Mouse (Mus musculus) lung, adult 2 months (tissue): Measurements from ENCODE around the gene Fkbp7.
A peak's percentile ranks its signal among the peaks of the same experiment; 100 is the strongest.

ENCODE experiments used
- CTCF ChIP-seq: fragments of 200-500 bp; IDR thresholded peaks from 2 replicates; pipeline ENCODE4 v1.5.1; 2011; ENCODE audit warnings: mild to moderate bottlenecking, low read length, control low read depth; ENCODE audit not compliant: insufficient read depth
- POLR2A ChIP-seq: fragments of 200-500 bp; IDR thresholded peaks from 2 replicates; pipeline ENCODE4 v1.6.1; 2011; ENCODE audit warnings: low read depth, mild to moderate bottlenecking, control low read depth, low read length, borderline replicate concordance; ENCODE audit errors: extremely low read depth

- no peak for TF ChIP-seq CTCF
- TF ChIP-seq POLR2A = peak; percentile 60; the same call in 1 of the 2 replicates
These were observed 2.0 kb upstream of the Fkbp7 start, which contains the start of gene Plekha3 for GRCm38 (mm10) chr2:76674725-76675427.
